Mouse (Mus musculus) right cerebral cortex, adult 18-20 months (tissue): ENCODE data around the gene Gm21256.
"Not testable (repeated sequence)": the region's sequence is repeated elsewhere in the genome, so short reads cannot be mapped to it uniquely, and the experiment has no call there.

ENCODE experiments used
- DNase-seq: peaks from one replicate; pipeline ENCODE4 v3.0.0; 2022; ENCODE audit warnings: mixed read lengths

Gm21256 gene

DNA sequence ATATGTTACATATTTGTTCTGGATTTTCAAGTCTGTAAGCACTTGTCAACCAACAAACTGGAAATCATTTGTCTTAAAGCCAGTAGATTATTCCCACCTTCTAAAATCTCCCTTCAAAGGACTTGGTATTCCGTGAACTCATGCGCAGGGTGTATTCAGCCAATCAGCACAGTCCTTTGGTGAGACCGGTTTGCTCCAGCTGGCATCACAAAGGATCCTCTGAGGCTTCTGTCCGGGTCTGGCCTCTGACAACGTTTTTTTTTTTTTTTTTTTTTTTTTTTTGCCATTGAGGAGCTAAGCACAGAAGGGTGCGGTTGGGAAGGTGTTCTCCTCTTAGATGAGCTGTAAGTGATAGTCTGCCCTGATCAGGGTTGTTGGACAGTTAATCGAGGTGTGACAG lies at the start of gene Gm21256:
TSS of gene Gm21256 (plus strand) at position 301 of the 400 bp plus-strand sequence.
- not testable (repeated sequence) for DNase-seq
